Comparison of ENCODE assay signal across 8 mouse cellular contexts in genomic region chr1:134816617-134817016, GRCm38 (mm10).
DNase-seq lines count a peak whose midpoint lies in the region; ATAC-seq and TF ChIP-seq lines count a peak whose summit lies in the region.

No protein-coding gene starts in this region.

- no peaks in the 10 kb centered on the region for H3K36me3 ChIP-seq in midbrain, postnatal 0 days (ENCODE audit: insufficient read depth, low read length)
- H3K36me3 ChIP-seq in midbrain, embryonic 16.5 days (ENCODE audit: control insufficient read depth, insufficient read depth, low read length): no peaks in the 10 kb centered on the region
- H3K36me3 ChIP-seq in embryonic facial prominence, embryonic 15.5 days: no peaks in the 10 kb centered on the region
- H3K36me3 ChIP-seq in liver, embryonic 14.5 days (replicated peaks; ENCODE audit: control insufficient read depth, insufficient read depth, low read depth): no peaks in the 10 kb centered on the region
- no peaks in the 10 kb centered on the region for H3K36me3 ChIP-seq in stomach, embryonic 14.5 days (ENCODE audit: control insufficient read depth, insufficient read depth, low read length)
- H3K36me3 ChIP-seq in midbrain, embryonic 15.5 days (replicated peaks): no peaks in the 10 kb centered on the region

- no peaks in the 10 kb centered on the region for H3K27me3 ChIP-seq in midbrain, postnatal 0 days (ENCODE audit: insufficient read depth, low read length)
- H3K27me3 ChIP-seq in midbrain, embryonic 16.5 days (ENCODE audit: control insufficient read depth, insufficient read depth, low read depth, low read length): no peaks in the 10 kb centered on the region
- H3K27me3 ChIP-seq in embryonic facial prominence, embryonic 15.5 days: no peaks in the 10 kb centered on the region
- H3K27me3 ChIP-seq in liver, embryonic 14.5 days (ENCODE audit: control insufficient read depth, insufficient read depth, low read length): no peaks in the 10 kb centered on the region
- no peaks in the 10 kb centered on the region for H3K27me3 ChIP-seq in stomach, embryonic 14.5 days (ENCODE audit: control insufficient read depth, insufficient read depth, low read length)
- H3K27me3 ChIP-seq in midbrain, embryonic 15.5 days (replicated peaks): no peaks in the 10 kb centered on the region

- intact Hi-C loops in heart, postnatal 10 days (cut with DNase I): no loop called here
- intact Hi-C loops in left cerebral cortex, postnatal 25 days (cut with DNase I): no loop called here

- H3K4me3 ChIP-seq in midbrain, postnatal 0 days (ENCODE audit: low read depth, low read length): no peak overlapping the region
- no peak overlapping the region for H3K4me3 ChIP-seq in midbrain, embryonic 16.5 days (ENCODE audit: low read depth, low read length)
- H3K4me3 ChIP-seq in embryonic facial prominence, embryonic 15.5 days (replicated peaks): no peak overlapping the region
- H3K4me3 ChIP-seq in liver, embryonic 14.5 days (ENCODE audit: insufficient read depth in 1 of 2, low read depth in 2 of 2, low read length in 2 of 2): no peak overlapping the region
- no peak overlapping the region for H3K4me3 ChIP-seq in stomach, embryonic 14.5 days (ENCODE audit: low read depth, low read length)
- H3K4me3 ChIP-seq in midbrain, embryonic 15.5 days: no peak overlapping the region

- H3K9ac ChIP-seq in midbrain, postnatal 0 days (replicated peaks; ENCODE audit: low read length, poor library complexity, severe bottlenecking): no peak overlapping the region
- H3K9ac ChIP-seq in midbrain, embryonic 16.5 days (ENCODE audit: low read depth, low read length): no peak overlapping the region
- H3K9ac ChIP-seq in embryonic facial prominence, embryonic 15.5 days: no peak overlapping the region
- H3K9ac ChIP-seq in liver, embryonic 14.5 days (replicated peaks): no peak overlapping the region
- no peak overlapping the region for H3K9ac ChIP-seq in stomach, embryonic 14.5 days (replicated peaks; ENCODE audit: low read depth, low read length)
- no peak overlapping the region for H3K9ac ChIP-seq in midbrain, embryonic 15.5 days

- peak; percentile 77 for DNase-seq in midbrain, postnatal 0 days (ENCODE audit: low spot score)
- DNase-seq in heart, postnatal 10 days: peak; percentile 78 to 83
- DNase-seq in liver, embryonic 14.5 days (ENCODE audit: low read depth in 3 of 3, low spot score in 3 of 3): peak in 1 of 3 experiments; percentile 20
- no peak for DNase-seq in left cerebral cortex, postnatal 25 days (ENCODE audit: low spot score in 2 of 2)

- no peak overlapping the region for H3K27ac ChIP-seq in midbrain, postnatal 0 days (ENCODE audit: low read depth, low read length)
- H3K27ac ChIP-seq in midbrain, embryonic 16.5 days (ENCODE audit: low read length): no peak overlapping the region
- peak overlapping the region; percentile 77 for H3K27ac ChIP-seq in embryonic facial prominence, embryonic 15.5 days (replicated peaks)
- H3K27ac ChIP-seq in liver, embryonic 14.5 days: no peak overlapping the region
- H3K27ac ChIP-seq in stomach, embryonic 14.5 days (ENCODE audit: low read length): peak overlapping the region; percentile 48
- H3K27ac ChIP-seq in midbrain, embryonic 15.5 days: no peak overlapping the region

- no peak for ATAC-seq in midbrain, postnatal 0 days (ENCODE audit: low FRiP score)
- ATAC-seq in midbrain, embryonic 16.5 days: no peak
- ATAC-seq in embryonic facial prominence, embryonic 15.5 days (ENCODE audit: insufficient number of reproducible peaks, low FRiP score, low TSS enrichment, low read depth): peak; percentile 93
- ATAC-seq in liver, embryonic 14.5 days (ENCODE audit: insufficient read depth): peak; percentile 76
- ATAC-seq in stomach, embryonic 14.5 days (ENCODE audit: insufficient number of reproducible peaks, insufficient read depth, low FRiP score, low read depth): peak; percentile 82; the same call in 1 of the 2 replicates
- no peak for ATAC-seq in midbrain, embryonic 15.5 days (replicated peaks)

- H3K4me1 ChIP-seq in midbrain, postnatal 0 days (ENCODE audit: insufficient read depth, low read length): no peaks in the 10 kb centered on the region
- H3K4me1 ChIP-seq in midbrain, embryonic 16.5 days (ENCODE audit: control insufficient read depth, insufficient read depth, low read length): no peaks in the 10 kb centered on the region
- H3K4me1 ChIP-seq in embryonic facial prominence, embryonic 15.5 days: peaks cover 16% of the 10 kb centered on the region
- peaks cover 20 to 22% of the 10 kb centered on the region in 2 experiments for H3K4me1 ChIP-seq in liver, embryonic 14.5 days (replicated peaks; ENCODE audit: control insufficient read depth in 2 of 2, insufficient read depth in 2 of 2, low read length in 1 of 2)
- peaks cover 8% of the 10 kb centered on the region; the same call in 1 of the 2 replicates for H3K4me1 ChIP-seq in stomach, embryonic 14.5 days (ENCODE audit: control insufficient read depth, insufficient read depth, low read length)
- H3K4me1 ChIP-seq in midbrain, embryonic 15.5 days: no peaks in the 10 kb centered on the region; the same call in 1 of the 2 replicates

- WGBS in midbrain, postnatal 0 days: 57% methylated on average over 6 of the region's 6 CpGs
- 81% methylated on average over 6 of the region's 6 CpGs for WGBS in midbrain, embryonic 16.5 days
- WGBS in embryonic facial prominence, embryonic 15.5 days: 14% methylated on average over 6 of the region's 6 CpGs
- WGBS in liver, embryonic 14.5 days (ENCODE audit: insufficient replicate concordance): 42% methylated on average over 6 of the region's 6 CpGs
- 43% methylated on average over 6 of the region's 6 CpGs for WGBS in stomach, embryonic 14.5 days
- 66% methylated on average over 6 of the region's 6 CpGs for WGBS in midbrain, embryonic 15.5 days

- no peak for TF ChIP-seq CTCF in midbrain, postnatal 0 days (IDR thresholded peaks at IDR 0.05)
- no peak for TF ChIP-seq CTCF in liver, embryonic 14.5 days (IDR thresholded peaks at IDR 0.05; ENCODE audit: low read depth)

- H3K4me2 ChIP-seq in midbrain, postnatal 0 days (ENCODE audit: low read depth, low read length, poor library complexity, severe bottlenecking): no peak overlapping the region
- H3K4me2 ChIP-seq in midbrain, embryonic 16.5 days (ENCODE audit: low read length): no peak overlapping the region
- no peak overlapping the region for H3K4me2 ChIP-seq in embryonic facial prominence, embryonic 15.5 days (replicated peaks)
- no peak overlapping the region; the same call in 1 of the 2 replicates for H3K4me2 ChIP-seq in liver, embryonic 14.5 days (ENCODE audit: low read depth)
- no peak overlapping the region for H3K4me2 ChIP-seq in stomach, embryonic 14.5 days (replicated peaks; ENCODE audit: low read depth, low read length)
- no peak overlapping the region for H3K4me2 ChIP-seq in midbrain, embryonic 15.5 days

- 0 out of 2 replicates have a peak, but pooled peaks have one; percentile 23 for TF ChIP-seq EP300 in liver, embryonic 14.5 days (IDR thresholded peaks at IDR 0.05; ENCODE audit: low read depth)

- H3K9me3 ChIP-seq in midbrain, postnatal 0 days (ENCODE audit: low read length): no peaks in the 10 kb centered on the region
- H3K9me3 ChIP-seq in midbrain, embryonic 16.5 days (replicated peaks; ENCODE audit: control insufficient read depth, low read length, poor library complexity, severe bottlenecking): no peaks in the 10 kb centered on the region
- H3K9me3 ChIP-seq in embryonic facial prominence, embryonic 15.5 days (replicated peaks): no peaks in the 10 kb centered on the region
- no peaks in the 10 kb centered on the region for H3K9me3 ChIP-seq in liver, embryonic 14.5 days (ENCODE audit: control insufficient read depth, low read length)
- no peaks in the 10 kb centered on the region for H3K9me3 ChIP-seq in stomach, embryonic 14.5 days (ENCODE audit: control insufficient read depth, low read depth, low read length)
- H3K9me3 ChIP-seq in midbrain, embryonic 15.5 days: no peaks in the 10 kb centered on the region

Comparison
In these comparisons a context has a peak if more than half of its experiments do, and no peak if none do; other contexts are left out.
1. ATAC-seq: peak in embryonic facial prominence, embryonic 15.5 days (single experiment), liver, embryonic 14.5 days (single experiment) and stomach, embryonic 14.5 days (single experiment); none in midbrain, postnatal 0 days (single experiment), midbrain, embryonic 16.5 days (single experiment) and midbrain, embryonic 15.5 days (single experiment).
2. DNase-seq: peak in midbrain, postnatal 0 days (single experiment) and heart, postnatal 10 days (2 of 2); none in left cerebral cortex, postnatal 25 days (0 of 2).
3. H3K27ac ChIP-seq: peak in embryonic facial prominence, embryonic 15.5 days (single experiment) and stomach, embryonic 14.5 days (single experiment); none in midbrain, postnatal 0 days (single experiment), midbrain, embryonic 16.5 days (single experiment), liver, embryonic 14.5 days (single experiment) and midbrain, embryonic 15.5 days (single experiment).